Mouse (Mus musculus): ENCODE measurements around the gene Btla.
A peak's percentile ranks its signal among the peaks of the same experiment; 100 is the strongest.

The Btla gene

DNA sequence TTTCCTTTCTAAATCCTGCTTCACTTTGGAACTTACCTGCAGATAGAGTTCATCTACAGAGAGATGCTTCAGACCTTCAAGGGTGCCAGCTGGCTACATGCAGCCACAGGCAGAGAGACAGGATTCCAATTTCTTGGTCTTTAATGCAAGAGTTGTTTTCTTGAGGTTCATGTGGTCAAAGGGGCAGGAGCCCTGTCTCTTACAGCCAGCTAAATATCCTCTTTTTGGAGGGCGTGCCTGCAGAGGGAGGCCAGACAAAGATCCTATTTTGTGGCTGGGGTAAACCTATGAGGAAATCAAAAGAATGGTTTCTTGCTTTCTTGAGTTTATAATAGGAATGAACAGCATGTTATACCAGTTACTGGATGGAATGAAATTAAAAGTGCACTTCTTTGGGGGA, 33.5 kb downstream of the Btla start:
- DNase-seq (ENCODE audit: low read depth, low spot score), result no peak

DNA sequence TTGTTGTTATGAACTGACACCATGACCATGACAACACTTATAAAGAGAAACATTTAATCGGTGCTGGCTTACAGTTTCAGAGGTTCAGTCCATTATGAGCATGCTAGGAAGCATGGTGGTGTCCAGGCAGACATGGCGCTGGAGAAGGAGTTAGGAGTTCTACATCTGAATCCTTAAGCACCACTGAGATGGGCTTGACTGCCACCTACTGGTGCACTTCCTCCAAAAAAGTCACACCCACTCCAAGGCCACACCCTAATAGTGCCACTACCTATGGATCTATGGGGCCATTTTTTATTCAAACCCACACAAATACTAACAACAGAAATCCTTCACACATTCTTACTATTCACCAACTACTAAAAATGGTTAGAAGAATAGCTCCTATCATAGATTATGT, 35.5 kb downstream of the Btla start:
- peak; percentile 75 for DNase-seq (ENCODE audit: low read depth, low spot score)

DNA sequence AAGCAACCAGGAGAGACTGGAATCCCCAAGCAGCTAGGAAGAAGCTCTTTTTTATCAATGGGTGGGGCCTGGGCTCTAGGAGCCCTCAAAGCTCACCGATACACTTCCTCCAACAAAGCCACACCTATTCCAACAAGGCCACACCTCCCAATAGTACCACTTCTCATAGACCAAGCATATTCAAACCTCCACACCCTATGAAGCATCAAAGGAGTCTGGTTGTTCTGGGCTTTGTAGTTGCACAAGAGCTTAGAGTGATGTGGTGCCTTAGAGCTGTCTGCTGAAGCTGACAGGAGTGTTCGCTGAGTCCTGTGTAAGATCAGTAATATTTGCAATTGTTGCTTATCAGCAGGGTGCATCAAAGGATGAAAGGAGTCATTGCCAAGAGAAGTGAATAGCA, 37.2 kb downstream of the Btla start:
- DNase-seq (ENCODE audit: low read depth, low spot score), result peak; percentile 20

DNA sequence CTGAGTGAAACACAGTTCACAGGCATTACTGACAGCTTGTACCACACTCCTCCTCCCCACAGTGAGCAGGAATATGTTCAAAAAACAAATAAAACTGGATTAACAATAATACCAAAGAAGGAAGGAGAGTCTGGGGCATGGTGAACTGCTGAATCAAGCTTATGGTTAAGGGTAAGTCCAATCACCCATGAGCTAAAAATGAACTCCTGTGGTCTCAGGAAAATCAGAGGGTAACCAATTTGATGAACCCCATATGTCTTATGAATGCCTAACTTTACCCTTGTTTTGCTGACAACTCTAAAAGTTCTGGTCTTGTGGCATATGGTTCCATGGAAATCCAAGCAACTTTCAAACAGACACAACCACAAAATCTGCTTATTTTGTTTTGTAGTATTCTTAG, 37.9 kb downstream of the Btla start:
- DNase-seq (ENCODE audit: low read depth, low spot score), result no peak

DNA sequence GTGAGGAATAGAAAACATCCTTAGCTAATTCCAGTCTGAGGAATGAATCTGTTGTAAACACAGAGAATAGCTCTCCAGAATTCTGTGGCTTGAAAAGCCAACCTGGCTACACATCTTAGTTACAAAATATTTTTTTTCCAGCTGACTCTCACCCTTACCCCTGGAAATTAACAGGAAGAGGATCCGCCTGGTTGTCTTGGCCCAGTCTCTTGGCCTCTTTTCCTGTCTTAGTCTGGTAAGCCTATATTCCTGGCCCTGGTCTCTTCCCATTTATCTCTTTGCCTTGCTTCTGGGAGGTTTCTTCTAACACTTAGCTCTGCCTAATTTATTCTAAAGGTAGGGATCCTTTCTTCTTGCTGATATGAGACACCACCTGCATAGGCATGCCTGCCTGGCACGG, 45.8 kb downstream of the Btla start:
- DNase-seq (ENCODE audit: low read depth, low spot score), result no peak

DNA sequence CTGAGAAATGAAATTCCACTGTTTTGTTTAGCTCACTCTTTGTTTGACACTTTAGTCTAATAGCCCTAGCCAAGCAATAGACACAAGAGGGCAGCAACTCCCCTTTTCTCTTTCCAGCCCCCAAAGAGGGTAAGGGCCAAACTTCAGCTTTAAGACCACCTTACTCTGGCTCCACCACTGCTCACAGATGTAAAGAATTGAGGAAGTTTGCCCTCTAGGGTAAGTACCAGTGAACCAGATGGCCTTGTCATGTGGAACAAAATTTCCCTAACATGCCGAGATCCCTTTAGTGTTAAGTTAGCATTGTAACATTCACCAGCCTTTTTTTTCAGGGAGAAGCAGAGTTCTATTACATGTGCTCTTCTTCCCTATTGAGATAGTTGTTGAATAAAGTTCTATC, 59.0 kb downstream of the Btla start:
- peak; percentile 42 for DNase-seq (ENCODE audit: low read depth, low spot score)

DNA sequence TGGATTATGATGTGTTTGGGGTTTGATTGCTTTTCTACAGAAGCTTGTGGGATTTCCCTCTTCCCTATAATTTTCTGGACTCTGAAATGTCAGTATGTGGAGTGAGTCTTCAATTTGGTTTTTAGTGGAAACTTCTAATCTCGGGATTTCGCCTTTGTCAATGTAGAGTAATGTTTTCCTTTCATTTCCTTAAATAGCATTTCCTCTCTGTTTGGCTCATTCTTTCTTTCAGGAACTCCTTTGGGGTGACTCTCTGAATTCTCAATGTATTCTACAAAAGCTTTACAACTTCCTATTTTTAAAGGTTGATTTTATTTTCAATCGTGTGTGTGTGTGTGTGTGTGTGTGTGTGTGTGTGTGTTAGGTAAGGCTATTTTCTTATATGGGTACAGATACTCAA, 73.7 kb downstream of the Btla start:
- DNase-seq (ENCODE audit: low read depth, low spot score), result no peak

All from ES-CJ7 (cell line).